Mouse (Mus musculus): ENCODE data around the gene Dvl1. TPM values are rescaled to one million over a fixed set of nuclear protein-coding genes. Genes with fewer than 3 reads are reported as not detected.

The Dvl1 gene
- 26.2 and 32.1 TPM in 2 replicates for polyA plus RNA-seq (2016; fragmentation: Nextera tagmentation; extraction: Ambion mirVana)

GRCm38 (mm10) chr4:155846871-155847578 is at the start of gene Dvl1:
Gene Dvl1, plus strand, starts transcription at chr4:155847402.
- peak; percentile 91 for ATAC-seq (ENCODE audit: low FRiP score, low read depth)
- H3K4me3 ChIP-seq = peak within 1 kb of the TSS; percentile 84
- H3K9me3 ChIP-seq = no peaks in the 10 kb centered on the region
- peak within 1 kb of the TSS; percentile 80 for H3K9ac ChIP-seq
- 3% methylated on average over 65 of the region's 65 CpGs for WGBS
- peaks cover 27% of the 10 kb centered on the region for H3K4me1 ChIP-seq
- peaks cover under 1% of the 10 kb centered on the region; the same call in 1 of the 2 replicates for H3K27me3 ChIP-seq (replicated peaks)
- H3K27ac ChIP-seq = peak within 1 kb of the TSS; percentile 20; the same call in 1 of the 2 replicates
- H3K36me3 ChIP-seq = no peaks in the 10 kb centered on the region
- peak within 1 kb of the TSS; percentile 88 for H3K4me2 ChIP-seq (replicated peaks)

- H3K4me2 ChIP-seq (replicated peaks) = no peak overlapping the region
- no peak overlapping the region for H3K27ac ChIP-seq
- no peak overlapping the region for H3K4me3 ChIP-seq
- no peak overlapping the region for H3K9ac ChIP-seq
- H3K9me3 ChIP-seq = no peaks in the 10 kb centered on the region
- WGBS = 92% methylated on average over 1 of the region's 1 CpGs
- H3K27me3 ChIP-seq (replicated peaks) = no peaks in the 10 kb centered on the region
- ATAC-seq (ENCODE audit: low FRiP score, low read depth) = no peak
- peaks cover 4% of the 10 kb centered on the region; the same call in 1 of the 2 replicates for H3K36me3 ChIP-seq
- H3K4me1 ChIP-seq = peaks cover 17% of the 10 kb centered on the region
Measured at GRCm38 (mm10) chr4:155802075-155802474, 45.1 kb upstream of the Dvl1 start.

- Histone ChIP-seq H3K9me3 (no peaks in the 10 kb centered on the region), H3K9ac (peak within 1 kb of the TSS; percentile 86), H3K27ac (no peak within 1 kb of the TSS), H3K36me3 (peaks cover 12% of the 10 kb centered on the region), H3K4me3 (peak within 1 kb of the TSS; percentile 91), H3K4me2 (replicated peaks) (peak within 1 kb of the TSS; percentile 72), H3K4me1 (peaks cover 17% of the 10 kb centered on the region), H3K27me3 (replicated peaks) (no peaks in the 10 kb centered on the region)
- 16% methylated on average over 12 of the region's 12 CpGs for WGBS
- ATAC-seq (ENCODE audit: low FRiP score, low read depth) = peak; percentile 53
Measured at GRCm38 (mm10) chr4:155802741-155803339, 44.4 kb upstream of the Dvl1 start, which contains the start of gene Mrpl20. Gene Mrpl20, plus strand, starts transcription at chr4:155802878.

- H3K9ac ChIP-seq = peak overlapping the region; percentile 86
- H3K27me3 ChIP-seq (replicated peaks) = no peaks in the 10 kb centered on the region
- WGBS = under 1% methylated on average over 58 of the region's 58 CpGs
- H3K4me1 ChIP-seq = peaks cover 17% of the 10 kb centered on the region
- H3K4me2 ChIP-seq (replicated peaks) = peak overlapping the region; percentile 72
- H3K9me3 ChIP-seq = no peaks in the 10 kb centered on the region
- peaks cover 18% of the 10 kb centered on the region for H3K36me3 ChIP-seq
- H3K27ac ChIP-seq = no peak overlapping the region
- ATAC-seq (ENCODE audit: low FRiP score, low read depth) = peak; percentile 95
- peak overlapping the region; percentile 91 for H3K4me3 ChIP-seq
Measured at GRCm38 (mm10) chr4:155803340-155804041, 43.7 kb upstream of the Dvl1 start.

GRCm38 (mm10) chr4:155807841-155808240 is 39.4 kb upstream of the Dvl1 start:
- WGBS = 87% methylated on average over 3 of the region's 3 CpGs
- no peak for ATAC-seq (ENCODE audit: low FRiP score, low read depth)

GRCm38 (mm10) chr4:155811929-155812664 is 35.1 kb upstream of the Dvl1 start, which contains the start of gene Ccnl2:
Gene Ccnl2, plus strand, starts transcription at chr4:155812489.
- no peaks in the 10 kb centered on the region for H3K27me3 ChIP-seq (replicated peaks)
- peak within 1 kb of the TSS; percentile 89 for H3K4me2 ChIP-seq (replicated peaks)
- peaks cover 68% of the 10 kb centered on the region for H3K36me3 ChIP-seq
- ATAC-seq (ENCODE audit: low FRiP score, low read depth) = peak; percentile 100
- under 1% methylated on average over 60 of the region's 60 CpGs for WGBS
- peaks cover 22% of the 10 kb centered on the region for H3K4me1 ChIP-seq
- H3K9me3 ChIP-seq = no peaks in the 10 kb centered on the region
- peak within 1 kb of the TSS; percentile 80 for H3K27ac ChIP-seq
- peak within 1 kb of the TSS; percentile 100 for H3K4me3 ChIP-seq
- H3K9ac ChIP-seq = peak within 1 kb of the TSS; percentile 99

More at GRCm38 (mm10) chr4:155807841-155808240, 39.4 kb upstream of the Dvl1 start:
- no peaks in the 10 kb centered on the region for H3K9me3 ChIP-seq
- peaks cover 22% of the 10 kb centered on the region for H3K4me1 ChIP-seq
- H3K4me3 ChIP-seq = no peak overlapping the region
- peaks cover 40% of the 10 kb centered on the region for H3K36me3 ChIP-seq
- H3K27me3 ChIP-seq (replicated peaks) = no peaks in the 10 kb centered on the region
- H3K4me2 ChIP-seq (replicated peaks) = no peak overlapping the region
- H3K27ac ChIP-seq = no peak overlapping the region
- H3K9ac ChIP-seq = no peak overlapping the region

- under 1% methylated on average over 49 of the region's 49 CpGs for WGBS
- H3K4me1 ChIP-seq = peaks cover 22% of the 10 kb centered on the region
- no peaks in the 10 kb centered on the region for H3K9me3 ChIP-seq
- H3K36me3 ChIP-seq = peaks cover 68% of the 10 kb centered on the region
- H3K27me3 ChIP-seq (replicated peaks) = no peaks in the 10 kb centered on the region
- peak overlapping the region; percentile 72 for H3K27ac ChIP-seq
- peak overlapping the region; percentile 100 for H3K4me3 ChIP-seq
- peak overlapping the region; percentile 89 for H3K4me2 ChIP-seq (replicated peaks)
- peak overlapping the region; percentile 99 for H3K9ac ChIP-seq
- ATAC-seq (ENCODE audit: low FRiP score, low read depth) = peak; percentile 45
Measured at GRCm38 (mm10) chr4:155812665-155813181, 34.5 kb upstream of the Dvl1 start.

- H3K36me3 ChIP-seq = peaks cover 85% of the 10 kb centered on the region
Measured at GRCm38 (mm10) chr4:155817533-155817932, 29.7 kb upstream of the Dvl1 start.

GRCm38 (mm10) chr4:155821025-155821424 is 26.2 kb upstream of the Dvl1 start:
- Histone ChIP-seq H3K4me1 (no peaks in the 10 kb centered on the region), H3K27ac (no peak overlapping the region), H3K36me3 (peaks cover 92% of the 10 kb centered on the region), H3K27me3 (replicated peaks) (no peaks in the 10 kb centered on the region), H3K9ac (no peak overlapping the region), H3K4me2 (replicated peaks) (no peak overlapping the region), H3K4me3 (no peak overlapping the region), H3K9me3 (no peaks in the 10 kb centered on the region)
- 87% methylated on average over 7 of the region's 7 CpGs for WGBS
- no peak for ATAC-seq (ENCODE audit: low FRiP score, low read depth)

More at GRCm38 (mm10) chr4:155817533-155817932, 29.7 kb upstream of the Dvl1 start:
- H3K27ac ChIP-seq = no peak overlapping the region
- no peak for ATAC-seq (ENCODE audit: low FRiP score, low read depth)
- WGBS = 83% methylated on average over 4 of the region's 4 CpGs
- H3K9ac ChIP-seq = no peak overlapping the region
- H3K4me2 ChIP-seq (replicated peaks) = no peak overlapping the region
- peaks cover 14% of the 10 kb centered on the region for H3K4me1 ChIP-seq
- no peaks in the 10 kb centered on the region for H3K27me3 ChIP-seq (replicated peaks)
- H3K9me3 ChIP-seq = no peaks in the 10 kb centered on the region
- no peak overlapping the region for H3K4me3 ChIP-seq

- H3K36me3 ChIP-seq = peaks cover 86% of the 10 kb centered on the region
- no peaks in the 10 kb centered on the region for H3K9me3 ChIP-seq
- no peak overlapping the region for H3K4me2 ChIP-seq (replicated peaks)
- H3K27ac ChIP-seq = no peak overlapping the region
- ATAC-seq (ENCODE audit: low FRiP score, low read depth) = no peak
- no peak overlapping the region for H3K4me3 ChIP-seq
- H3K4me1 ChIP-seq = no peaks in the 10 kb centered on the region
- no peak overlapping the region for H3K9ac ChIP-seq
- WGBS = 95% methylated on average over 16 of the region's 16 CpGs
- H3K27me3 ChIP-seq (replicated peaks) = no peaks in the 10 kb centered on the region
Measured at GRCm38 (mm10) chr4:155823443-155823842, 23.8 kb upstream of the Dvl1 start.

- peaks cover 19% of the 10 kb centered on the region for H3K4me1 ChIP-seq
- no peaks in the 10 kb centered on the region for H3K27me3 ChIP-seq (replicated peaks)
- H3K27ac ChIP-seq = no peak overlapping the region
- WGBS = 95% methylated on average over 4 of the region's 4 CpGs
- H3K4me3 ChIP-seq = no peak overlapping the region
- no peak overlapping the region for H3K4me2 ChIP-seq (replicated peaks)
- H3K9ac ChIP-seq = no peak overlapping the region
- H3K36me3 ChIP-seq = peaks cover 35% of the 10 kb centered on the region
- no peak for ATAC-seq (ENCODE audit: low FRiP score, low read depth)
- H3K9me3 ChIP-seq = no peaks in the 10 kb centered on the region
Measured at GRCm38 (mm10) chr4:155829866-155830265, 17.3 kb upstream of the Dvl1 start.

Data from neural tube, embryonic 12.5 days (tissue).